Mouse (Mus musculus): ENCODE results near the gene Snx22. TPM values are rescaled to one million over a fixed set of nuclear protein-coding genes. Genes with fewer than 3 reads are reported as not detected.

Gene Snx22
- polyA plus RNA-seq, 1 experiment from 2014 or later: 3.4 TPM

DNA sequence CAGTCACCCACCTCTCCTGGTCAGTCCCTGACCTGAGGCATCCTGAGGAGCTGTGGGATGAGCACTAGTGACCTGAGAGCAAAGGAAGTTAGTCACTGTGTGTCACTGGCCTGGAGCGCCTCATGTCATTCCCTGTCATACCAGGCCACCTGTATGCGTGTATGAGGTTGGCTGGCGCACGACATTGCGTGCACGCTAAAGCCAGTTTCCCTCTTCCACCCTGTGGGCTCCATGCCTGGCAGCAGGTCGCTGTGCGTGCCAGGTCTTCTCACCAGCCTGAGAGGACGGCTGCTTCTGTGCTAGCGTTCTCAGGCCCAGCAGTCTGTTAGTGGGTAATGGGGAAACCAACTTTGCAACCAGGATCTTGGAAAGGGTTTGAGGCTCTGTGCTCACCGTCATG, 5.2 kb downstream of the Snx22 start:
- H3K4me3 ChIP-seq (ENCODE audit: low read depth, low read length): no peak overlapping the region
- H3K9me3 ChIP-seq (ENCODE audit: control insufficient read depth, low read length): no peaks in the 10 kb centered on the region
- WGBS: 93% methylated on average over 11 of the region's 11 CpGs
- peaks cover 49% of the 10 kb centered on the region for H3K36me3 ChIP-seq (ENCODE audit: control insufficient read depth, insufficient read depth, low read length)
- DNase-seq (ENCODE audit: low spot score): no peak
- H3K4me2 ChIP-seq (ENCODE audit: low read depth, low read length): no peak overlapping the region
- H3K27ac ChIP-seq (replicated peaks; ENCODE audit: low read depth, low read length): no peak overlapping the region
- no peak for ATAC-seq (ENCODE audit: low read depth)
- H3K4me1 ChIP-seq (ENCODE audit: control insufficient read depth, insufficient read depth, low read length): peaks cover 16% of the 10 kb centered on the region
- no peak overlapping the region for H3K9ac ChIP-seq (ENCODE audit: low read depth, low read length)
- H3K27me3 ChIP-seq (replicated peaks; ENCODE audit: control insufficient read depth, insufficient read depth, low read length): peaks cover 15% of the 10 kb centered on the region

DNA sequence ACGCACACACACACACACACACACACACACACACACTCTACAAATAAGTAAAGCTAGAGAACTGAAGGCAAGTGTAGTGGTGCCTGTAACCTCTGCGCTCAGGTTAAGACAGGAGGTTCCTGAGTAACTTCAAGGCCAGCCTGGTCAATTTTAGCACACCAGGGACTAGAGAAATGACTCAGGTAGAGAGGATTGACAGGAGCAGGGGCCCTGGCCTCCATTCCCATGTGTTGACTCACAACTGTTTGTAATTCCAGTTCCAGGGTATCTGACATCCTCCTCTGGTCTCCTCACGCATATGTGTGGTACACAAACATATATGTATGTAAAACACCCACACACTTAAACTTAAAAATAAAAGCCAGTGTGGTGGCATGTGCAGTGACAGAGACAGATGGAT, 6.1 kb downstream of the Snx22 start:
- no peak overlapping the region for H3K27ac ChIP-seq (replicated peaks; ENCODE audit: low read depth, low read length)
- peaks cover 49% of the 10 kb centered on the region for H3K36me3 ChIP-seq (ENCODE audit: control insufficient read depth, insufficient read depth, low read length)
- H3K9me3 ChIP-seq (ENCODE audit: control insufficient read depth, low read length): no peaks in the 10 kb centered on the region
- 91% methylated on average over 3 of the region's 3 CpGs for WGBS
- ATAC-seq (ENCODE audit: low read depth): no peak
- peaks cover 6% of the 10 kb centered on the region; the same call in 1 of the 2 replicates for H3K27me3 ChIP-seq (replicated peaks; ENCODE audit: control insufficient read depth, insufficient read depth, low read length)
- no peak overlapping the region for H3K9ac ChIP-seq (ENCODE audit: low read depth, low read length)
- no peak for DNase-seq (ENCODE audit: low spot score)
- H3K4me1 ChIP-seq (ENCODE audit: control insufficient read depth, insufficient read depth, low read length): peaks cover 12% of the 10 kb centered on the region
- no peak overlapping the region for H3K4me3 ChIP-seq (ENCODE audit: low read depth, low read length)
- no peak overlapping the region for H3K4me2 ChIP-seq (ENCODE audit: low read depth, low read length)

DNA sequence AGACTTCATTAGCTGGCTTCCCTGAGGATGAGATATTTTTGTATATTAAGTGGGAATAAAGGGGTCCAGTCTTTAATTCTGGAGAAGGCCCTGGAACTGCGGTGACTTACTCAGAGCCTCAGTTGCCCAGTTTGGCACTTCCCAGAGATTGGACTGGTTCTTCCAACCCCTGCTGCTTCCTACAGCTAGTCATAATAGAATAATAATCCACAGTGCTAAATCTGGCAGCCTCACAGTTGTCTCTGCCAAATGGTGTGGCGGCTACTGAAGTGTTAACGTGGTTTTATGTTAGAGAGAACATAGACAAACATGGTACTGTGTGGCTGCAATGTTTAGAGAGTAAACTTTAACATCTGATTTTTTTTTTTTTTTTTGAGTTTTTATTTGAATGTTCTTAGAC, 7.9 kb downstream of the Snx22 start:
- no peak for DNase-seq (ENCODE audit: low spot score)
- peaks cover 12% of the 10 kb centered on the region for H3K4me1 ChIP-seq (ENCODE audit: control insufficient read depth, insufficient read depth, low read length)
- no peaks in the 10 kb centered on the region for H3K27me3 ChIP-seq (replicated peaks; ENCODE audit: control insufficient read depth, insufficient read depth, low read length)
- WGBS: 80% methylated on average over 3 of the region's 3 CpGs
- H3K27ac ChIP-seq (replicated peaks; ENCODE audit: low read depth, low read length): no peak overlapping the region; the same call in 1 of the 2 replicates
- no peaks in the 10 kb centered on the region for H3K9me3 ChIP-seq (ENCODE audit: control insufficient read depth, low read length)
- peak overlapping the region; percentile 70 for H3K4me3 ChIP-seq (ENCODE audit: low read depth, low read length)
- ATAC-seq (ENCODE audit: low read depth): no peak
- H3K36me3 ChIP-seq (ENCODE audit: control insufficient read depth, insufficient read depth, low read length): peaks cover 45% of the 10 kb centered on the region
- H3K9ac ChIP-seq (ENCODE audit: low read depth, low read length): peak overlapping the region; percentile 82; the same call in 1 of the 2 replicates
- H3K4me2 ChIP-seq (ENCODE audit: low read depth, low read length): peak overlapping the region; percentile 77

DNA sequence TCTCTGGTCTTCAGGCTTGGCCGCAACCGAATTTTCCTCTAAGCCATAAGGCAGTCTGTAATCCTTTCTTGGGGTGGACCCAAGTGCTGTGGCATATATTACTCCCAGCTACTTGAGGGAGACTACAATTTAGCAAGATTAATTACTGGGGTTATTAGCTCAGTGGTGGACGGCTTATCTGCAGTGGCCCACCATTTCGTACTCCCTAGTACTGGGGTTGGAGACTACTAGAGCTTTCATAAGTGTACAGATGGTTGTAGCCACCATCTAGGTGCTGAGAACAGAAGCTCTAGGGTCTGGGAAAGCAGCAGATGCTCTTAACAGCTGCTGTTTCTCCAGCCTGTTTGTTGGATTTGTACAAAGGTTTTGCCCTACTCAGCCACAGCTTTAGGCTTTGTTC, 8.5 kb downstream of the Snx22 start:
- H3K36me3 ChIP-seq (ENCODE audit: control insufficient read depth, insufficient read depth, low read length): peaks cover 38% of the 10 kb centered on the region
- WGBS: 31% methylated on average over 4 of the region's 4 CpGs
- peak; percentile 27 for DNase-seq (ENCODE audit: low spot score)

GRCm38 (mm10) chr9:66060308-66060647, 9.2 kb downstream of the Snx22 start:
- ATAC-seq (ENCODE audit: low read depth): peak; percentile 56
- Histone ChIP-seq H3K27me3 (replicated peaks; ENCODE audit: control insufficient read depth, insufficient read depth, low read length) (no peaks in the 10 kb centered on the region), H3K36me3 (ENCODE audit: control insufficient read depth, insufficient read depth, low read length) (peaks cover 31% of the 10 kb centered on the region), H3K9me3 (ENCODE audit: control insufficient read depth, low read length) (no peaks in the 10 kb centered on the region), H3K4me3 (ENCODE audit: low read depth, low read length) (peak overlapping the region; percentile 70), H3K9ac (ENCODE audit: low read depth, low read length) (peak overlapping the region; percentile 82), H3K27ac (replicated peaks; ENCODE audit: low read depth, low read length) (peak overlapping the region; percentile 74), H3K4me2 (ENCODE audit: low read depth, low read length) (peak overlapping the region; percentile 77), H3K4me1 (ENCODE audit: control insufficient read depth, insufficient read depth, low read length) (peaks cover 12% of the 10 kb centered on the region)
- no peak for DNase-seq (ENCODE audit: low spot score)
- 2% methylated on average over 12 of the region's 20 CpGs for WGBS

More for the DNA sequence above, 8.5 kb downstream of the Snx22 start:
- Histone ChIP-seq H3K9ac (ENCODE audit: low read depth, low read length) (peak overlapping the region; percentile 82), H3K27ac (replicated peaks; ENCODE audit: low read depth, low read length) (peak overlapping the region; percentile 74; the same call in 1 of the 2 replicates), H3K4me2 (ENCODE audit: low read depth, low read length) (peak overlapping the region; percentile 77), H3K4me1 (ENCODE audit: control insufficient read depth, insufficient read depth, low read length) (peaks cover 12% of the 10 kb centered on the region), H3K27me3 (replicated peaks; ENCODE audit: control insufficient read depth, insufficient read depth, low read length) (no peaks in the 10 kb centered on the region), H3K9me3 (ENCODE audit: control insufficient read depth, low read length) (no peaks in the 10 kb centered on the region), H3K4me3 (ENCODE audit: low read depth, low read length) (peak overlapping the region; percentile 70)
- no peak for ATAC-seq (ENCODE audit: low read depth)

GRCm38 (mm10) chr9:66059583-66060307, 9.8 kb downstream of the Snx22 start, which contains the start of gene Ppib:
Gene Ppib, plus strand, starts transcription at chr9:66060222.
- ATAC-seq (ENCODE audit: low read depth) (peak; percentile 99), DNase-seq (ENCODE audit: low spot score) (peak; percentile 99)
- no peaks in the 10 kb centered on the region for H3K9me3 ChIP-seq (ENCODE audit: control insufficient read depth, low read length)
- WGBS: 3% methylated on average over 31 of the region's 51 CpGs
- H3K36me3 ChIP-seq (ENCODE audit: control insufficient read depth, insufficient read depth, low read length): peaks cover 28% of the 10 kb centered on the region
- H3K4me1 ChIP-seq (ENCODE audit: control insufficient read depth, insufficient read depth, low read length): peaks cover 12% of the 10 kb centered on the region
- no peaks in the 10 kb centered on the region for H3K27me3 ChIP-seq (replicated peaks; ENCODE audit: control insufficient read depth, insufficient read depth, low read length)
- peak within 1 kb of the TSS; percentile 70 for H3K4me3 ChIP-seq (ENCODE audit: low read depth, low read length)
- peak within 1 kb of the TSS; percentile 77 for H3K4me2 ChIP-seq (ENCODE audit: low read depth, low read length)
- peak within 1 kb of the TSS; percentile 82 for H3K9ac ChIP-seq (ENCODE audit: low read depth, low read length)
- peak within 1 kb of the TSS; percentile 74 for H3K27ac ChIP-seq (replicated peaks; ENCODE audit: low read depth, low read length)

GRCm38 (mm10) chr9:66053620-66054019, 15.9 kb downstream of the Snx22 start:
- WGBS: 45% methylated on average over 1 of the region's 1 CpGs
- no peak overlapping the region for H3K4me3 ChIP-seq (ENCODE audit: low read depth, low read length)
- DNase-seq (ENCODE audit: low spot score) (no peak), ATAC-seq (ENCODE audit: low read depth) (no peak)
- H3K27ac ChIP-seq (replicated peaks; ENCODE audit: low read depth, low read length): no peak overlapping the region
- H3K9ac ChIP-seq (ENCODE audit: low read depth, low read length): no peak overlapping the region
- no peak overlapping the region for H3K4me2 ChIP-seq (ENCODE audit: low read depth, low read length)
- no peaks in the 10 kb centered on the region for H3K36me3 ChIP-seq (ENCODE audit: control insufficient read depth, insufficient read depth, low read length)
- H3K4me1 ChIP-seq (ENCODE audit: control insufficient read depth, insufficient read depth, low read length): no peaks in the 10 kb centered on the region
- H3K9me3 ChIP-seq (ENCODE audit: control insufficient read depth, low read length): no peaks in the 10 kb centered on the region
- no peaks in the 10 kb centered on the region for H3K27me3 ChIP-seq (replicated peaks; ENCODE audit: control insufficient read depth, insufficient read depth, low read length)

DNA sequence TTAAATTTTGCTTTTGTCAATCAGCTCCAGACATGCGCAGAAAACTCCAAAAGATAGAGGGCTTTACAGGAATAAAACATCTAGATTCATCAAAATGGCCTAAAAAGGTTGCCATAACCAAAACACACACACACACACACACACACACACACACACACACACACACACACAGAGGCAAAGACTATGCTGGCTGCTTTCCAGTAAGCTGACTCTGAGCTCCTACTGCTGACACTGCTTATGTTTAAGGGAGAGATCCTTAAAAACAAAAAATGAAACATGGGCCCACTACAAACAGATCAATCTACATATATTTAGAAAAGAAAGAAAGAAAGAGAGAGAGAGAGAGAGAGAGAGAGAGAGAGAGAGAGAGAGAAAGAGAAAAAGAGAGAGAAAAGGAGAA, 16.8 kb downstream of the Snx22 start:
- no peak for DNase-seq (ENCODE audit: low spot score)
- Histone ChIP-seq H3K4me3 (ENCODE audit: low read depth, low read length) (no peak overlapping the region), H3K27ac (replicated peaks; ENCODE audit: low read depth, low read length) (no peak overlapping the region), H3K4me2 (ENCODE audit: low read depth, low read length) (no peak overlapping the region), H3K9me3 (ENCODE audit: control insufficient read depth, low read length) (no peaks in the 10 kb centered on the region), H3K36me3 (ENCODE audit: control insufficient read depth, insufficient read depth, low read length) (no peaks in the 10 kb centered on the region), H3K27me3 (replicated peaks; ENCODE audit: control insufficient read depth, insufficient read depth, low read length) (no peaks in the 10 kb centered on the region), H3K9ac (ENCODE audit: low read depth, low read length) (no peak overlapping the region), H3K4me1 (ENCODE audit: control insufficient read depth, insufficient read depth, low read length) (no peaks in the 10 kb centered on the region)
- no peak for ATAC-seq (ENCODE audit: low read depth)
- 94% methylated on average over 1 of the region's 1 CpGs for WGBS

DNA sequence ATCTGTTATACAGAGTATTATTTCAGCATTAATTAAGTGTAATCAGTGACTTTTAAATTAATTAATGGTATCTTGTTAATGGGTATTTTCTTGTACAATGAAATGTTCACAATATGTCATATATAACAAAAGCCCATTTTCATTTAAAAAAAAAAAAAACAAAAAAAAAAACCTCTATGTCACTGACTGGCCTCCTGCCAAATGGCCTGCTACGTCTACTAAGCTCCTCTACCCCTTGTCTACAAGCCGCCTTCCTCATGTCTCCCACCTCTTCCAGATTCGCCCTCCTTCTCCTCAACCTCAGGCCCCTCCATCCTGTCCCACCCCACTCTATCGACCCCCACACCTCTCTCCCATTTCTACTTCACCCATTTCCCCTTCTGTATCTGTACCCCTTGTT, 18.0 kb downstream of the Snx22 start:
- Histone ChIP-seq H3K27ac (replicated peaks; ENCODE audit: low read depth, low read length) (no peak overlapping the region), H3K9ac (ENCODE audit: low read depth, low read length) (no peak overlapping the region), H3K9me3 (ENCODE audit: control insufficient read depth, low read length) (no peaks in the 10 kb centered on the region), H3K4me2 (ENCODE audit: low read depth, low read length) (no peak overlapping the region), H3K4me3 (ENCODE audit: low read depth, low read length) (no peak overlapping the region), H3K36me3 (ENCODE audit: control insufficient read depth, insufficient read depth, low read length) (no peaks in the 10 kb centered on the region), H3K27me3 (replicated peaks; ENCODE audit: control insufficient read depth, insufficient read depth, low read length) (no peaks in the 10 kb centered on the region), H3K4me1 (ENCODE audit: control insufficient read depth, insufficient read depth, low read length) (no peaks in the 10 kb centered on the region)
- WGBS: 77% methylated on average over 4 of the region's 4 CpGs
- ATAC-seq (ENCODE audit: low read depth) (no peak), DNase-seq (ENCODE audit: low spot score) (no peak)

Data from embryonic facial prominence, embryonic 14.5 days (tissue).